Mouse (Mus musculus) Patski (cell line): ENCODE data around the gene Tmem11. TPM values are rescaled to one million over a fixed set of nuclear protein-coding genes. Genes with fewer than 3 reads are reported as not detected.
"Not testable (repeated sequence)": the region's sequence is repeated elsewhere in the genome, so short reads cannot be mapped to it uniquely, and the experiment has no call there.

Experiments used
- ATAC-seq: fragments of 100-300 bp; one replicate; pipeline ENCODE4 v1.8.0; 2021
- CTCF ChIA-PET: fragments of 350-600 bp; sonication (Branson Sonifier 250); formaldehyde crosslinking; loops from one replicate; lab custom pipeline; 2022; ENCODE audit warnings: inconsistent platforms; lab: Charles Lee
- POLR2A ChIA-PET: fragments of 350-600 bp; sonication (Branson Sonifier 250); formaldehyde crosslinking; loops from one replicate; lab custom pipeline; 2022; ENCODE audit warnings: antibody characterized with exemption, inconsistent platforms; lab: Charles Lee
- DNase-seq: peaks from one replicate; pipeline ENCODE4 v3.0.0-alpha.2; 2011; ENCODE audit warnings: low read depth, low spot score
- H3K27me3 ChIP-seq: fragments of 371-371 bp; one replicate; pipeline ENCODE4 v1.5.1; 2021
- CTCF ChIP-seq: fragments of 100-300 bp; IDR thresholded peaks from one replicate; pipeline ENCODE4 v1.5.1; 2021
- in situ Hi-C: fragments of 300-500 bp; cut with MboI; formaldehyde crosslinking; loops from 3 replicates; pipeline ENCODE4 v1.11.1; 2018; ENCODE audit warnings: low pct_unique_long_range_greater_than_20kb, mixed read lengths
- polyA plus RNA-seq: library from polyadenylated mRNA; unstranded; gene quantifications from one replicate; pipeline ENCODE4 v1.2.3, GENCODE M21; 2021

Tmem11 gene
- polyA plus RNA-seq, 1 experiment from 2014 or later = 47.5 TPM

- in situ Hi-C loops = no loop called here
- no peak for DNase-seq
- POLR2A ChIA-PET = interaction anchor here (0.6 kb wide), 1 partner anchor 35 kb away, joined by 3 read pairs; no protein-coding TSS in a partner anchor
Observed at GRCm38 (mm10) chr11:60890744-60891143, 11.7 kb upstream of the Tmem11 start.

GRCm38 (mm10) chr11:60890286-60890685 lies 11.2 kb upstream of the Tmem11 start:
- CTCF ChIA-PET = no interaction called here

More at GRCm38 (mm10) chr11:60890744-60891143, 11.7 kb upstream of the Tmem11 start:
- CTCF ChIA-PET = no interaction called here
- TF ChIP-seq CTCF = no peak
- H3K27me3 ChIP-seq = no peaks in the 10 kb centered on the region
- no peak for ATAC-seq

GRCm38 (mm10) chr11:60889861-60890260 lies 10.8 kb upstream of the Tmem11 start:
- no peak for TF ChIP-seq CTCF
- CTCF ChIA-PET = no interaction called here
- ATAC-seq = no peak
- in situ Hi-C loops = no loop called here
- POLR2A ChIA-PET = no interaction called here
- DNase-seq = no peak
- no peaks in the 10 kb centered on the region for H3K27me3 ChIP-seq

More at GRCm38 (mm10) chr11:60890286-60890685, 11.2 kb upstream of the Tmem11 start:
- no peaks in the 10 kb centered on the region for H3K27me3 ChIP-seq
- DNase-seq (no peak), ATAC-seq (no peak)
- POLR2A ChIA-PET = interaction anchor here (0.6 kb wide), 1 partner anchor 35 kb away, joined by 3 read pairs; no protein-coding TSS in a partner anchor
- no peak for TF ChIP-seq CTCF
- in situ Hi-C loops = no loop called here

- ATAC-seq, in situ Hi-C loops: not testable (repeated sequence)
- CTCF ChIA-PET = interaction anchor here (1.4 kb wide), 1 partner anchor 9 kb away, joined by 5 read pairs; no protein-coding TSS in a partner anchor
Observed at GRCm38 (mm10) chr11:60886986-60887385, 7.9 kb upstream of the Tmem11 start.

GRCm38 (mm10) chr11:60882386-60882785 lies 3.3 kb upstream of the Tmem11 start:
- ChIA-PET POLR2A (interaction anchor here (1.1 kb wide), 1 partner anchor 78 kb away, joined by 4 read pairs; no protein-coding TSS in a partner anchor), CTCF (interaction anchor here (0.8 to 1.2 kb wide), 3 partner anchors 9 to 248 kb away, joined by 3 read pairs; no protein-coding TSS in a partner anchor)
- DNase-seq (peak; percentile 33), ATAC-seq (no peak)
- no peak for TF ChIP-seq CTCF
- in situ Hi-C loops = no loop called here
- no peaks in the 10 kb centered on the region for H3K27me3 ChIP-seq

More at GRCm38 (mm10) chr11:60886986-60887385, 7.9 kb upstream of the Tmem11 start:
- POLR2A ChIA-PET, H3K27me3 ChIP-seq, DNase-seq: not testable (repeated sequence)

GRCm38 (mm10) chr11:60880559-60880958 lies 1.5 kb upstream of the Tmem11 start:
- POLR2A ChIA-PET = no interaction called here
- no peak for DNase-seq
- H3K27me3 ChIP-seq = no peaks in the 10 kb centered on the region
- in situ Hi-C loops = no loop called here
- CTCF ChIA-PET = interaction anchor here (0.7 to 1.7 kb wide), 2 partner anchors 19 to 34 kb away, joined by 3 read pairs; no protein-coding TSS in a partner anchor
- no peak for ATAC-seq
- TF ChIP-seq CTCF = no peak

- DNase-seq (no peak), ATAC-seq (no peak)
- TF ChIP-seq CTCF = peak; percentile 84
- CTCF ChIA-PET = interaction anchor here (1.0 to 1.7 kb wide), 3 partner anchors 33 to 181 kb away, joined by 3 read pairs; no protein-coding TSS in a partner anchor
- in situ Hi-C loops = no loop called here
- POLR2A ChIA-PET = interaction anchor here (0.6 to 0.9 kb wide), 3 partner anchors 30 to 195 kb away, joined by 3 to 4 read pairs (median 3); no protein-coding TSS in a partner anchor
- no peaks in the 10 kb centered on the region for H3K27me3 ChIP-seq
Observed at GRCm38 (mm10) chr11:60879423-60879822, 351 bp upstream of the Tmem11 start.

- peak; percentile 65 for TF ChIP-seq CTCF
- ChIA-PET CTCF (interaction anchor here (0.8 kb wide), 2 partner anchors 9 to 35 kb away, joined by 3 to 5 read pairs; no protein-coding TSS in a partner anchor), POLR2A (interaction anchor here (0.6 kb wide), 1 partner anchor 44 kb away, joined by 3 read pairs; no protein-coding TSS in a partner anchor)
- ATAC-seq (peak; percentile 40), DNase-seq (peak; percentile 22)
- no peaks in the 10 kb centered on the region for H3K27me3 ChIP-seq
- in situ Hi-C loops = no loop called here
Observed at GRCm38 (mm10) chr11:60878056-60878612, 938 bp downstream of the Tmem11 start.

GRCm38 (mm10) chr11:60873101-60873500 lies 6.0 kb downstream of the Tmem11 start:
- ChIA-PET CTCF (interaction anchor here (0.8 kb wide), 1 partner anchor 9 kb away, joined by 3 read pairs; no protein-coding TSS in a partner anchor), POLR2A (no interaction called here)
- no peak for ATAC-seq
- in situ Hi-C loops = loop anchor here (5.0 kb wide), 1 partner anchor 41 kb away; the partner anchor contains the start of gene Dhrs7b
- no peak for TF ChIP-seq CTCF
- no peak for DNase-seq
- H3K27me3 ChIP-seq = no peaks in the 10 kb centered on the region

GRCm38 (mm10) chr11:60871409-60871808 lies 7.7 kb downstream of the Tmem11 start:
- ChIA-PET CTCF (no interaction called here), POLR2A (no interaction called here)
- no peak for TF ChIP-seq CTCF
- DNase-seq (no peak), ATAC-seq (no peak)
- no peaks in the 10 kb centered on the region for H3K27me3 ChIP-seq
- in situ Hi-C loops = loop anchor here (5.0 kb wide), 1 partner anchor 39 kb away; the partner anchor contains the start of gene Dhrs7b

GRCm38 (mm10) chr11:60869471-60869870 lies 9.6 kb downstream of the Tmem11 start:
- POLR2A ChIA-PET, DNase-seq, ATAC-seq, in situ Hi-C loops, H3K27me3 ChIP-seq, CTCF ChIA-PET: not testable (repeated sequence)
